8 mouse cellular contexts compared by ENCODE assay signal in genomic region chr4:88759610-88760268, GRCm38 (mm10). TPM values are rescaled to one million over a fixed set of nuclear protein-coding genes. Genes with fewer than 3 reads are reported as not detected.
DNase-seq lines count a peak whose midpoint lies in the region; ATAC-seq lines count a peak whose summit lies in the region.
"Not testable (repeated sequence)": the region's sequence is repeated elsewhere in the genome, so short reads cannot be mapped to it uniquely, and the experiment has no call there.
"Had no signal": no experiment of that assay in that cellular context is flagged by ENCODE, and none has a peak within 500 bp of the region (broad histone marks: within the 10 kb centered on the region; RNA-seq: fewer than 3 reads in every experiment).

Gm13283 (plus strand) TSS chr4:88760119.

- H3K4me1 ChIP-seq in brown adipose tissue, adult 24 weeks (ENCODE audit: control insufficient read depth, insufficient read depth, insufficient read length, low read length); forebrain, embryonic 13.5 days; heart, embryonic 14.5 days (ENCODE audit: control insufficient read depth in 2 of 2, insufficient read depth in 2 of 2, low read length in 2 of 2); limb, embryonic 13.5 days; midbrain, embryonic 12.5 days: not testable (repeated sequence)

- peak within 1 kb of the TSS; percentile 47; the same call in 1 of the 2 replicates for H3K27ac ChIP-seq in brown adipose tissue, adult 24 weeks (replicated peaks; ENCODE audit: low read depth, low read length)
- H3K27ac ChIP-seq in forebrain, embryonic 13.5 days; midbrain, embryonic 12.5 days (replicated peaks): not testable (repeated sequence)
- H3K27ac ChIP-seq in heart, embryonic 14.5 days (replicated peaks in 1 of 2; ENCODE audit: control insufficient read depth in 1 of 2, insufficient read depth in 1 of 2, low read depth in 2 of 2, low read length in 2 of 2), result peak within 1 kb of the TSS; percentile 66 to 73
- H3K27ac ChIP-seq in limb, embryonic 13.5 days, result peak within 1 kb of the TSS; percentile 65

- H3K9ac ChIP-seq in forebrain, embryonic 13.5 days, result peak within 1 kb of the TSS; percentile 48; the same call in 1 of the 2 replicates
- not testable (repeated sequence) for H3K9ac ChIP-seq in heart, embryonic 14.5 days (ENCODE audit: low read length); limb, embryonic 13.5 days; midbrain, embryonic 12.5 days (replicated peaks)

- H3K27me3 ChIP-seq in forebrain, embryonic 13.5 days; heart, embryonic 14.5 days (ENCODE audit: control insufficient read depth, insufficient read depth, low read length); limb, embryonic 13.5 days; midbrain, embryonic 12.5 days: not testable (repeated sequence)

- not testable (repeated sequence) for H3K36me3 ChIP-seq in forebrain, embryonic 13.5 days (ENCODE audit: poor library complexity, severe bottlenecking); heart, embryonic 14.5 days (ENCODE audit: control insufficient read depth, insufficient read depth, low read length); limb, embryonic 13.5 days; midbrain, embryonic 12.5 days

- WGBS in forebrain, embryonic 13.5 days, result 23% methylated on average over 11 of the region's 14 CpGs
- WGBS in heart, embryonic 14.5 days, result 12% methylated on average over 6 of the region's 14 CpGs
- 20% methylated on average over 11 of the region's 14 CpGs for WGBS in limb, embryonic 13.5 days
- WGBS in midbrain, embryonic 12.5 days, result 20% methylated on average over 11 of the region's 14 CpGs

- DNase-seq in kidney, adult 8-10 months, result peak; percentile 33 to 42
- peak; percentile 24 to 39 for DNase-seq in spleen, postnatal 10 days (ENCODE audit: low spot score in 2 of 2)

- not testable (repeated sequence) for ATAC-seq in forebrain, embryonic 13.5 days; heart, embryonic 14.5 days (ENCODE audit: insufficient number of reproducible peaks, insufficient read depth, low FRiP score, low read depth); limb, embryonic 13.5 days (ENCODE audit: low FRiP score, low read depth); midbrain, embryonic 12.5 days (ENCODE audit: low FRiP score, low read depth)

- H3K4me3 ChIP-seq in brown adipose tissue, adult 24 weeks (ENCODE audit: insufficient read depth, low read depth, low read length), result peak within 1 kb of the TSS; percentile 56
- peak within 1 kb of the TSS; percentile 40 for H3K4me3 ChIP-seq in forebrain, embryonic 13.5 days
- peak within 1 kb of the TSS; percentile 24 to 42; a peak in 3 of 4 replicates for H3K4me3 ChIP-seq in heart, embryonic 14.5 days (ENCODE audit: control insufficient read depth in 1 of 2, insufficient read depth in 1 of 2, low read depth in 1 of 2, low read length in 2 of 2)
- peak within 1 kb of the TSS; percentile 40 for H3K4me3 ChIP-seq in limb, embryonic 13.5 days
- H3K4me3 ChIP-seq in midbrain, embryonic 12.5 days, result peak within 1 kb of the TSS; percentile 32

- H3K9me3 ChIP-seq in forebrain, embryonic 13.5 days (replicated peaks); heart, embryonic 14.5 days (ENCODE audit: control insufficient read depth, low read length); limb, embryonic 13.5 days; midbrain, embryonic 12.5 days: not testable (repeated sequence)

- peak within 1 kb of the TSS; percentile 69 for H3K4me2 ChIP-seq in forebrain, embryonic 13.5 days
- peak within 1 kb of the TSS; percentile 41 for H3K4me2 ChIP-seq in heart, embryonic 14.5 days (ENCODE audit: low read length)
- H3K4me2 ChIP-seq in limb, embryonic 13.5 days (replicated peaks), result peak within 1 kb of the TSS; percentile 57
- H3K4me2 ChIP-seq in midbrain, embryonic 12.5 days (replicated peaks), result peak within 1 kb of the TSS; percentile 50

RNA-seq across cellular contexts. Expression of gene Gm13283, which starts in this region (rescaled TPM):
- polyA plus RNA-seq in brown adipose tissue, adult 24 weeks (2012; ENCODE audit: insufficient read depth, insufficient read length, missing spikeins), result not detected in 2 replicates
- 0.17 TPM in 1 of 2 replicates, not detected in the other for polyA plus RNA-seq in forebrain, embryonic 13.5 days (2015; fragmentation: Nextera tagmentation; extraction: Ambion mirVana)
- polyA plus RNA-seq in heart, embryonic 14.5 days (2014; fragmentation: Nextera tagmentation; extraction: Ambion mirVana), result 0.49 TPM in 1 of 2 replicates, not detected in the other
- polyA plus RNA-seq in limb, embryonic 13.5 days (2015; fragmentation: Nextera tagmentation; extraction: Ambion mirVana), result 0.34 and 0.45 TPM in 2 replicates
- polyA plus RNA-seq in midbrain, embryonic 12.5 days (2016; fragmentation: Nextera tagmentation; extraction: Ambion mirVana), result 0.14 and 0.20 TPM in 2 replicates
- polyA plus RNA-seq: inflammation-experienced regulatory T-cells, adult 6 months had no signal
